8 mouse cellular contexts compared by ENCODE assay signal in genomic region chr17:12317954-12318651, GRCm38 (mm10). TPM values are rescaled to one million over a fixed set of nuclear protein-coding genes. Genes with fewer than 3 reads are reported as not detected.
A peak's percentile ranks its signal among the peaks of the same experiment; 100 is the strongest.
DNase-seq lines count a peak whose midpoint lies in the region; ATAC-seq and TF ChIP-seq lines count a peak whose summit lies in the region.

No protein-coding gene starts in this region.

- DNase-seq in layer of hippocampus, adult 2 months (ENCODE audit: low spot score in 2 of 2): peak in 1 of 2 experiments; percentile 31
- DNase-seq in layer of hippocampus, adult 8-10 months (ENCODE audit: low spot score in 2 of 2): no peak
- DNase-seq in NIH3T3 (ENCODE audit: low read depth): peak; percentile 45
- peak; percentile 51 for DNase-seq in embryonic facial prominence, embryonic 14.5 days (ENCODE audit: low spot score)
- no peak for DNase-seq in Muller cell, postnatal 12 days (ENCODE audit: inconsistent ontology term)
- no peak for DNase-seq in cerebellum, adult 8-10 months

- H3K9me3 ChIP-seq in embryonic facial prominence, embryonic 14.5 days (ENCODE audit: control insufficient read depth, low read length): no peaks in the 10 kb centered on the region
- no peaks in the 10 kb centered on the region for H3K9me3 ChIP-seq in intestine, postnatal 0 days (ENCODE audit: control insufficient read depth)
- no peaks in the 10 kb centered on the region for H3K9me3 ChIP-seq in midbrain, embryonic 16.5 days (replicated peaks; ENCODE audit: control insufficient read depth, low read length, poor library complexity, severe bottlenecking)

- H3K4me1 ChIP-seq in embryonic facial prominence, embryonic 14.5 days (ENCODE audit: control insufficient read depth, insufficient read depth, low read length): peaks cover 12% of the 10 kb centered on the region; the same call in 1 of the 2 replicates
- no peaks in the 10 kb centered on the region for H3K4me1 ChIP-seq in intestine, postnatal 0 days (replicated peaks; ENCODE audit: control insufficient read depth, insufficient read depth, low read length)
- H3K4me1 ChIP-seq in midbrain, embryonic 16.5 days (ENCODE audit: control insufficient read depth, insufficient read depth, low read length): peaks cover 34% of the 10 kb centered on the region

- peak overlapping the region; percentile 54 for H3K4me2 ChIP-seq in embryonic facial prominence, embryonic 14.5 days (ENCODE audit: low read depth, low read length)
- peak overlapping the region; percentile 86 for H3K4me2 ChIP-seq in intestine, postnatal 0 days (replicated peaks; ENCODE audit: low read depth)
- peak overlapping the region; percentile 61 for H3K4me2 ChIP-seq in midbrain, embryonic 16.5 days (ENCODE audit: low read length)

- H3K9ac ChIP-seq in embryonic facial prominence, embryonic 14.5 days (ENCODE audit: low read depth, low read length): peak overlapping the region; percentile 93
- H3K9ac ChIP-seq in intestine, postnatal 0 days (ENCODE audit: low read depth, low read length): peak overlapping the region; percentile 85
- peak overlapping the region; percentile 98 for H3K9ac ChIP-seq in midbrain, embryonic 16.5 days (ENCODE audit: low read depth, low read length)

- no peaks in the 10 kb centered on the region for H3K27me3 ChIP-seq in embryonic facial prominence, embryonic 14.5 days (replicated peaks; ENCODE audit: control insufficient read depth, insufficient read depth, low read length)
- H3K27me3 ChIP-seq in intestine, postnatal 0 days (replicated peaks; ENCODE audit: control insufficient read depth, insufficient read depth, low read length): no peaks in the 10 kb centered on the region
- no peaks in the 10 kb centered on the region for H3K27me3 ChIP-seq in midbrain, embryonic 16.5 days (ENCODE audit: control insufficient read depth, insufficient read depth, low read depth, low read length)

- no peaks in the 10 kb centered on the region for H3K36me3 ChIP-seq in embryonic facial prominence, embryonic 14.5 days (ENCODE audit: control insufficient read depth, insufficient read depth, low read length)
- 0 out of 2 replicates have a peak, but pooled peaks cover 4% of the 10 kb centered on the region for H3K36me3 ChIP-seq in intestine, postnatal 0 days (ENCODE audit: control insufficient read depth, insufficient read depth)
- no peaks in the 10 kb centered on the region for H3K36me3 ChIP-seq in midbrain, embryonic 16.5 days (ENCODE audit: control insufficient read depth, insufficient read depth, low read length)

- peak overlapping the region; percentile 92 for H3K4me3 ChIP-seq in layer of hippocampus, adult 2 months
- H3K4me3 ChIP-seq in embryonic facial prominence, embryonic 14.5 days (ENCODE audit: low read depth, low read length): peak overlapping the region; percentile 99
- peak overlapping the region; percentile 81 for H3K4me3 ChIP-seq in intestine, postnatal 0 days (ENCODE audit: low read depth, low read length)
- H3K4me3 ChIP-seq in midbrain, embryonic 16.5 days (ENCODE audit: low read depth, low read length): peak overlapping the region; percentile 95

- under 1% methylated on average over 26 of the region's 59 CpGs for WGBS in embryonic facial prominence, embryonic 14.5 days
- under 1% methylated on average over 57 of the region's 59 CpGs for WGBS in intestine, postnatal 0 days
- WGBS in midbrain, embryonic 16.5 days: under 1% methylated on average over 53 of the region's 59 CpGs

- peak; percentile 82 for ATAC-seq in embryonic facial prominence, embryonic 14.5 days (ENCODE audit: low read depth)
- ATAC-seq in intestine, postnatal 0 days: peak; percentile 70
- peak; percentile 88 for ATAC-seq in midbrain, embryonic 16.5 days

- H3K27ac ChIP-seq in layer of hippocampus, adult 2 months: peak overlapping the region; percentile 88
- H3K27ac ChIP-seq in embryonic facial prominence, embryonic 14.5 days (replicated peaks; ENCODE audit: low read depth, low read length): peak overlapping the region; percentile 97
- peak overlapping the region; percentile 76 for H3K27ac ChIP-seq in intestine, postnatal 0 days (ENCODE audit: low read depth, low read length)
- H3K27ac ChIP-seq in midbrain, embryonic 16.5 days (ENCODE audit: low read length): peak overlapping the region; percentile 99

- TF ChIP-seq CTCF in layer of hippocampus, adult 2 months (conservative IDR thresholded peaks at IDR 0.05): peak; percentile 43
- TF ChIP-seq CTCF in intestine, postnatal 0 days (IDR thresholded peaks at IDR 0.05; ENCODE audit: low read depth): no peak; the same call in 1 of the 2 replicates

RNA-seq across cellular contexts. Expression of gene Map3k4, which starts 0.5 kb away (rescaled TPM):
- total RNA-seq in layer of hippocampus, adult 2 months (2021): 10 to 100 TPM; 72.4 to 73.8 TPM
- 10 to 100 TPM; 57.9 to 78.8 (median 62.7) TPM for total RNA-seq in layer of hippocampus, adult 8-10 months (2022)
- polyA plus RNA-seq in embryonic facial prominence, embryonic 14.5 days (2014; fragmentation: Nextera tagmentation; extraction: Ambion mirVana): 29.5 and 34.2 TPM in 2 replicates
- polyA plus RNA-seq in intestine, postnatal 0 days (2015; fragmentation: Nextera tagmentation; extraction: Ambion mirVana): 29.3 and 34.7 TPM in 2 replicates
- polyA plus RNA-seq in midbrain, embryonic 16.5 days (2015; fragmentation: Nextera tagmentation; extraction: Ambion mirVana): 31.3 and 41.3 TPM in 2 replicates

Comparison
In these comparisons a context has a peak if more than half of its experiments do, and no peak if none do; other contexts are left out.
1. DNase-seq: peak in NIH3T3 (single experiment) and embryonic facial prominence, embryonic 14.5 days (single experiment); none in layer of hippocampus, adult 8-10 months (0 of 2), Muller cell, postnatal 12 days (single experiment) and cerebellum, adult 8-10 months (single experiment).
2. Peak in every context shown above with its lines, with median percentiles within 50 percentile points of each other: H3K27ac ChIP-seq, H3K4me3 ChIP-seq, ATAC-seq, H3K4me2 ChIP-seq and H3K9ac ChIP-seq.